8 mouse cellular contexts compared by ENCODE assay signal in genomic region chr4:82537279-82537967, GRCm38 (mm10).
A peak's percentile ranks its signal among the peaks of the same experiment; 100 is the strongest.
DNase-seq lines count a peak whose midpoint lies in the region; ATAC-seq lines count a peak whose summit lies in the region.

No protein-coding gene starts in this region.

- peaks cover 68% of the 10 kb centered on the region for H3K4me1 ChIP-seq in forebrain, embryonic 12.5 days
- peaks cover 46% of the 10 kb centered on the region for H3K4me1 ChIP-seq in hindbrain, embryonic 10.5 days (replicated peaks)
- H3K4me1 ChIP-seq in midbrain, embryonic 14.5 days (ENCODE audit: control insufficient read depth, insufficient read depth, low read length), result peaks cover 28% of the 10 kb centered on the region

- H3K27me3 ChIP-seq in forebrain, embryonic 12.5 days, result peaks cover 46% of the 10 kb centered on the region
- peaks cover 99% of the 10 kb centered on the region for H3K27me3 ChIP-seq in hindbrain, embryonic 10.5 days (ENCODE audit: insufficient read depth, poor library complexity, severe bottlenecking)
- H3K27me3 ChIP-seq in midbrain, embryonic 14.5 days (ENCODE audit: control insufficient read depth, insufficient read depth, low read length), result peaks cover 43% of the 10 kb centered on the region

- 1% methylated on average over 28 of the region's 28 CpGs for WGBS in forebrain, embryonic 12.5 days
- under 1% methylated on average over 28 of the region's 28 CpGs for WGBS in hindbrain, embryonic 10.5 days
- WGBS in midbrain, embryonic 14.5 days, result 2% methylated on average over 28 of the region's 28 CpGs

- no peak for ATAC-seq in forebrain, embryonic 12.5 days (ENCODE audit: low FRiP score)
- ATAC-seq in midbrain, embryonic 14.5 days (ENCODE audit: low FRiP score, low TSS enrichment), result no peak
- ATAC-seq in megakaryocyte, adult 5-6 weeks (ENCODE audit: poor library complexity, severe bottlenecking), result no peak

- H3K9ac ChIP-seq in forebrain, embryonic 12.5 days, result peak overlapping the region; percentile 68
- peak overlapping the region; percentile 30 for H3K9ac ChIP-seq in midbrain, embryonic 14.5 days (replicated peaks; ENCODE audit: low read length)

- peak overlapping the region; percentile 46 for H3K27ac ChIP-seq in forebrain, embryonic 12.5 days
- H3K27ac ChIP-seq in hindbrain, embryonic 10.5 days, result peak overlapping the region; percentile 53
- H3K27ac ChIP-seq in midbrain, embryonic 14.5 days (replicated peaks; ENCODE audit: low read depth, low read length), result no peak overlapping the region

- peak; percentile 49 for DNase-seq in ES-CJ7 (ENCODE audit: low read depth, low spot score)
- DNase-seq in adrenal gland, postnatal 14 days, result peak; percentile 54
- DNase-seq in hindbrain, embryonic 10.5 days (ENCODE audit: low spot score), result peak; percentile 71
- DNase-seq in layer of hippocampus, postnatal 25 days (ENCODE audit: extremely low spot score in 1 of 2, low spot score in 1 of 2), result peak; percentile 51 to 68
- DNase-seq in midbrain, embryonic 14.5 days, result peak; percentile 72
- DNase-seq in T-cell, adult 2 months (ENCODE audit: low spot score), result no peak

- H3K4me2 ChIP-seq in forebrain, embryonic 12.5 days, result peak overlapping the region; percentile 62
- H3K4me2 ChIP-seq in midbrain, embryonic 14.5 days (ENCODE audit: low read length), result peak overlapping the region; percentile 62

- no peaks in the 10 kb centered on the region for H3K9me3 ChIP-seq in forebrain, embryonic 12.5 days
- no peaks in the 10 kb centered on the region for H3K9me3 ChIP-seq in hindbrain, embryonic 10.5 days
- H3K9me3 ChIP-seq in midbrain, embryonic 14.5 days (ENCODE audit: control insufficient read depth, low read length), result no peaks in the 10 kb centered on the region

- H3K36me3 ChIP-seq in forebrain, embryonic 12.5 days (replicated peaks), result no peaks in the 10 kb centered on the region
- no peaks in the 10 kb centered on the region for H3K36me3 ChIP-seq in hindbrain, embryonic 10.5 days
- no peaks in the 10 kb centered on the region for H3K36me3 ChIP-seq in midbrain, embryonic 14.5 days (ENCODE audit: control insufficient read depth, insufficient read depth, low read length)

- peak overlapping the region; percentile 37 for H3K4me3 ChIP-seq in forebrain, embryonic 12.5 days (replicated peaks)
- H3K4me3 ChIP-seq in hindbrain, embryonic 10.5 days, result peak overlapping the region; percentile 50
- H3K4me3 ChIP-seq in midbrain, embryonic 14.5 days (replicated peaks; ENCODE audit: low read depth, low read length), result peak overlapping the region; percentile 34
